Mouse (Mus musculus) CD4-positive, CD25-positive, alpha-beta regulatory T cell, adult 4 months (primary cell): Measurements from ENCODE around the gene Gm13287. TPM values are rescaled to one million over a fixed set of nuclear protein-coding genes. Genes with fewer than 3 reads are reported as not detected.
"Not testable (repeated sequence)": the region's sequence is repeated elsewhere in the genome, so short reads cannot be mapped to it uniquely, and the experiment has no call there.

Experiments
- ATAC-seq: one replicate; pipeline ENCODE4 v1.8.0; 2017
- polyA plus RNA-seq, 2 experiments: library from polyadenylated mRNA; unstranded; fragments of 100-300 nt; shearing (Covaris generic); gene quantifications; one replicate each; pipeline ENCODE4 v1.2.1; 2017

The Gm13287 gene
- not detected for polyA plus RNA-seq

DNA sequence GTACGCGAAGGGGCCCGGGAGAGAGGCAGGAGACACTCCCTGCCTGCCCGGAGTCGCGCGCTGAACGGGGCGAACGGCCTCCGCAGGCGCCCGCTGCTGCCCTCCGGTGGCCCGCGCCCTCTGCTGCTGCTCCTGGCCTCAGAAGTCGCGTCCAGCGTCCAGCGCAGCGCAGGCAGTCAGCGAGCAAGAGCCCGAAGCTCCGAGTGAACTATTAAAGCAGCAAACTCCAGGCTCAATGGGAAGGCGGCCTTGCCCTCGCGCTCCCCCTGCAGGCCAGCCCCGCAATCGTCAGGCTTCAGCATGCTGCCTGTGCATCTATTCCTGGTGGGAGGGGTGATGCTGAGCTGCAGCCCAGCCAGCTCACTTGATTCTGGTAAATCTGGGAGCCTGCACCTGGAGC lies at the start of gene Gm13287:
Gm13287 (plus strand) TSS at position 301 of the 400 bp plus-strand sequence.
- ATAC-seq, result not testable (repeated sequence)

DNA sequence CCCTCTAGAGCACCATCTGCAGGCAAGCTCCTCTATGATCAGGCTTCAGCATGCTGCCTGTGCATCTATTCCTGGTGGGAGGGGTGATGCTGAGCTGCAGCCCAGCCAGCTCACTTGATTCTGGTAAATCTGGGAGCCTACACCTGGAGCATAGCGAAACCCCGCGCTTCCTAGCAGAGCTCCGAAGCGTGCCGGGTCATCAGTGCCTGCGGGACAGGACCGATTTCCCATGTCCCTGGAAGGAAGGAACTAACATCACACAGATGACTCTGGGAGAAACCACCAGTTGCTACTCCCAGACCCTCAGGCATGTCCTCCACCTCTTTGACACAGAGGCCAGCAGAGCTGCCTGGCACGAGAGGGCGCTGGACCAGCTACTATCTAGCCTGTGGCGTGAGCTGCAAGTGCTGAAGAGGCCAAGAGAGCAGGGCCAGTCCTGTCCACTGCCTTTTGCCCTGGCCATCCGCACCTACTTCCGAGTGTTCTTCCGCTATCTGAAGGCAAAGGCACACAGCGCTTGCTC lies 48.2 kb upstream of the Gm13287 start, which contains the start of gene Gm13271:
Gm13271 (plus strand) TSS at position 51 of the 523 bp plus-strand sequence.
- not testable (repeated sequence) for ATAC-seq

DNA sequence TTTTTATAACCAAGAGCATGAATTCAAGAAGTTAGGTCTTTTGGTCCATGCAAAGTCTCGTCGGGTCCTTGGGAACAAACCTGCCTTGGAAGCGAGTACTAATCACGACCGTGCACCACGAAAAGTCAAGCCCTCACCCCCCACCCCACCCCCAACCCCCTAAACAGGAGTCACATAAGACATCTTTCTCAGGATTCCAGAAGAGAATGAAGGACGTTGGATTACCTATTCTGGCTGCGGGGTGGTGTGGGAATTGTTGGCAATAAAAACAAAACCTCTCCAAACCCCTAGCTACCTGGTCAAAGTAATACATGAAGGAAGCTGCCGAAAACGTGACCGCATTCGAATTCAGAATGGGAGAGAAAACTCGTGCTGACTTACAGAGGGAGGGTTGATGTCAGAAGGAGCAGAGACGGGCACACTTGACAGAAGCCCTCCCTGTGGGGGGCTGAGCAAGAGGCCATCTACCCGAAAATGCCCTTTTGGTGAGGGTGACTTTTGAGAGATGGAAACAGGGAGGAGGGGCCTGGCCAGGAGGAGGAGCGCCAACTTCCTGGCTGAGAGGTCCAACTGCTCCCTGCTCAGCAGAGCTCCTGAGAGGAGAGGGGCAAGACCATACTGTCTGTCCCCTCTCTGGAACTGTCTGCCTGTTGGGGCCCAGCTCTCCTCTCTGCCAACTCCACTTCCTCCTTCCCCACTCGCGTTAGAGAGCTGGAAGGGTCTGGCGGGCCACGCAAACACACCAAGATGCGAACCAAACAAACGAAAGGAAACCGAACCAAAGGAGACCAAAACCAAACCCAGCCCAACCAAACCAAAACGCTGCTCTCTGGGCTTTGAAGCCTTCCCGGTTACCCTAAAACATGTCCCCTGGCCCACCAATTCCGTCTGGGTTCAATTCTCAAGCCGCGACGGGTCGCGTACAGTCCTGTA lies 46.2 kb upstream of the Gm13287 start:
- ATAC-seq, result not testable (repeated sequence)

DNA sequence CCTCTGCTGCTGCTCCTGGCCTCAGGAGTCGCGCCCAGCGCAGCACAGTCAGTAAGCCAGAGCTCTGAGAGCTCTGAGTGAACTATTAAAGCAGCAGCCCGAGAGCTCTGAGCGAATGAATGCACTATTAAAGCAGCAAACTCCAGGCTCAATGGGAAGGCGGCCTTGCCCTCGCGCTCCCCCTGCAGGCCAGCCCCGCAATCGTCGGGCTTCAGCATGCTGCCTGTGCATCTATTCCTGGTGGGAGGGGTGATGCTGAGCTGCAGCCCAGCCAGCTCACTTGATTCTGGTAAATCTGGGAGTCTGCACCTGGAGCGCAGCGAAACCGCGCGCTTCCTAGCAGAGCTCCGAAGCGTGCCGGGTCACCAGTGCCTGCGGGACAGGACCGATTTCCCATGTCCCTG lies 45.4 kb upstream of the Gm13287 start:
- ATAC-seq, result peak; percentile 100

DNA sequence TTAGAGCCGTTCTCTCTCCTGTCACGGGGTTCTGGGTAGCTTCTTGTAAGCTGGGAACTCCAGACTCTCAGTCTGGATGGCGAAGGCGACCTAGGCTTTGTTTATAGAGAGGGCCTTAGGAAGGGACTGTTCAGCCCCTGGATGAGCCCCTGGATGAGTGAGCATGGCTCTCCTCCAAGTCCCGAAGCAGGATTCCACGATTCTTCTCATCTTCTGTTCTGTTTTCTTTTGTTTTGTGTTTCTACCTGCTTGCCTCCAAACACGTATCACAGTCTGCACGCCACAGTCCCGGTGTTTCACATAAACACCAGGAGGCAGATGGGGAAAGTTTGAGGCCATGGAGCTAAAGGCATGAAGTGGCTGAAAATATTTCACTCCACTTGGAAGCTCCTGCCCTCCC lies 44.3 kb upstream of the Gm13287 start:
- ATAC-seq, result not testable (repeated sequence)

DNA sequence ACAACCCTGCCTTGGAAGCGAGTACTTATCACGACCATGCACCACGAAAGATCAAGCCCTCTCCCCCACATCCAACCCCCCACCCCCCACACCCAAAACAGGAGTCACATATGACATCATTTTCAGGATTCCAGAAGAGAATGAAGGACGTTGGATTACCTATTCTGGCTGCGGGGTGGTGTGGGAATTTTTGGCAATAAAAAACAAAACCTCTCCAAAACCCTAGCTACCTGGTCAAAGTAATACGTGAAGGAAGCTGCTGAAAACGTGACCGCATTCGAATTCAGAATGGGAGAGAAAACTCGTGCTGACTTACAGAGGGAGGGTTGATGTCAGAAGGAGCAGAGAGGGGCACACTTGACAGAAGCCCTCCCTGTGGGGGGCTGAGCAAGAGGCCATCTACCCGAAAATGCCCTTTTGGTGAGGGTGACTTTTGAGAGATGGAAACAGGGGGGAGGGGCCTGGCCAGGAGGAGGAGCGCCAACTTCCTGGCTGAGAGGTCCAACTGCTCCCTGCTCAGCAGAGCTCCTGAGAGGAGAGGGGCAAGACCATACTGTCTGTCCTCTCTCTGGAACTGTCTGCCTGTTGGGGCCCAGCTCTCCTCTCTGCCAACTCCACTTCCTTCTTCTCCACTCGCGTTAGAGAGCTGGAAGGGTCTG lies 43.3 kb upstream of the Gm13287 start, which contains the start of gene Gm13283:
Gm13283 (plus strand) TSS at position 510 of the 659 bp plus-strand sequence.
- ATAC-seq, result not testable (repeated sequence)

DNA sequence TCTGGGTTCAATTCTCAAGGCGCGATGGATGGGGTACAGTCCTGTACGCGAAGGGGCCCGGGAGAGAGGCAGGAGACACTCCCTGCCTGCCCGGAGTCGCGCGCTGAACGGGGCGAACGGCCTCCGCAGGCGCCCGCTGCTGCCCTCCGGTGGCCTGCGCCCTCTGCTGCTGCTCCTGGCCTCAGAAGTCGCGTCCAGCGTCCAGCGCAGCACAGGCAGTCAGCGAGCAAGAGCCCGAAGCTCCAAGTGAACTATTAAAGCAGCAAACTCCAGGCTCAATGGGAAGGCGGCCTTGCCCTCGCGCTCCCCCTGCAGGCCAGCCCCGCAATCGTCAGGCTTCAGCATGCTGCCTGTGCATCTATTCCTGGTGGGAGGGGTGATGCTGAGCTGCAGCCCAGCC lies 42.6 kb upstream of the Gm13287 start:
- ATAC-seq, result not testable (repeated sequence)

DNA sequence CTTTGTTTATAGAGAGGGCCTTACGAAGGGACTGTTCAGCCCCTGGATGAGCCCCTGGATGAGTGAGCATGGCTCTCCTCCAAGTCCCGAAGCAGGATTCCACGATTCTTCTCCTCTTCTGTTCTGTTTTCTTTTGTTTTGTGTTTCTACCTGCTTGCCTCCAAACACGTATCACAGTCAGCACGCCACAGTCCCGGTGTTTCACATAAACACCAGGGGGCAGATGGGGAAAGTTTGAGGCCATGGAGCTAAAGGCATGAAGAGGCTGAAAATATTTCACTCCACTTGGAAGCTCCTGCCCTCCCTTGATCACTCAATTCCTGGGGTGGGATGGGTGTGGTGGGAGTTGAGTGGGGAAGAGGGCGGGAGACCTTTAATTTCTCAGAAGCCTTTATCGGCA lies 41.3 kb upstream of the Gm13287 start:
- not testable (repeated sequence) for ATAC-seq

DNA sequence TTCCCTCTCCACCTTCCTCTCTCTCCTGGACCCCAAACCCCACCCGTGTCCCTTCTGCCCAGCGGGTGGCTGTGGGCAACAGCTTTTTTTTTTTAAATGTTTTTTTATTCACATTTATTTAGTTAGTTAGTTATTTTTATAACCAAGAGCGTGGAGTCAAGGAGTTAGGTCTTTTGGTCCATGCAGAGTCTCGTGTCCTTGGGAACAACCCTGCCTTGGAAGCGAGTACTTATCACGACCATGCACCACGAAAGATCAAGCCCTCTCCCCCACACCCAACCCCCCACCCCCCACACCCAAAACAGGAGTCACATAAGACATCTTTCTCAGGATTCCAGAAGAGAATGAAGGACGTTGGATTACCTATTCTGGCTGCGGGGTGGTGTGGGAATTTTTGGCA lies 40.7 kb upstream of the Gm13287 start:
- ATAC-seq, result not testable (repeated sequence)

DNA sequence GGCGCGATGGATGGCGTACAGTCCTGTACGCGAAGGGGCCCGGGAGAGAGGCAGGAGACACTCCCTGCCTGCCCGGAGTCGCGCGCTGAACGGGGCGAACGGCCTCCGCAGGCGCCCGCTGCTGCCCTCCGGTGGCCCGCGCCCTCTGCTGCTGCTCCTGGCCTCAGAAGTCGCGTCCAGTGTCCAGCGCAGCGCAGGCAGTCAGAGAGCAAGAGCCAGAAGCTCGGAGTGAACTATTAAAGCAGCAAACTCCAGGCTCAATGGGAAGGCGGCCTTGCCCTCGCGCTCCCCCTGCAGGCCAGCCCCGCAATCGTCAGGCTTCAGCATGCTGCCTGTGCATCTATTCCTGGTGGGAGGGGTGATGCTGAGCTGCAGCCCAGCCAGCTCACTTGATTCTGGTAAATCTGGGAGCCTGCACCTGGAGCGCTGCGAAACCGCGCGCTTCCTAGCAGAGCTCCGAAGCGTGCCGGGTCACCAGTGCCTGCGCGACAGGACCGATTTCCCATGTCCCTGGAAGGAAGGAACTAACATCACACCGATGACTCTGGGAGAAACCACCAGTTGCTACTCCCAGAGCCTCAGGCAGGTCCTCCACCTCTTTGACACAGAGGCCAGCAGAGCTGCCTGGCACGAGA lies 39.6 kb upstream of the Gm13287 start:
- not testable (repeated sequence) for ATAC-seq

DNA sequence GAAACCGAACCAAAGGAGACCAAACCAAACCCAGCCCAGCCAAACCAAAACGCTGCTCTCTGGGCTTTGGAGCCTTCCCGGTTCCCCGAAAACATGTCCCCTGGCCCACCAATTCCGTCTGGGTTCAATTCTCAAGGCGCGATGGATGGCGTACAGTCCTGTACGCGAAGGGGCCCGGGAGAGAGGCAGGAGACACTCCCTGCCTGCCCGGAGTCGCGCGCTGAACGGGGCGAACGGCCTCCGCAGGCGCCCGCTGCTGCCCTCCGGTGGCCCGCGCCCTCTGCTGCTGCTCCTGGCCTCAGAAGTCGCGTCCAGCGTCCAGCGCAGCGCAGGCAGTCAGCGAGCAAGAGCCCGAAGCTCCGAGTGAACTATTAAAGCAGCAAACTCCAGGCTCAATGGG lies 29.5 kb upstream of the Gm13287 start, which contains the start of gene Gm13290:
Gm13290 (plus strand) TSS at position 301 of the 400 bp plus-strand sequence.
- not testable (repeated sequence) for ATAC-seq

DNA sequence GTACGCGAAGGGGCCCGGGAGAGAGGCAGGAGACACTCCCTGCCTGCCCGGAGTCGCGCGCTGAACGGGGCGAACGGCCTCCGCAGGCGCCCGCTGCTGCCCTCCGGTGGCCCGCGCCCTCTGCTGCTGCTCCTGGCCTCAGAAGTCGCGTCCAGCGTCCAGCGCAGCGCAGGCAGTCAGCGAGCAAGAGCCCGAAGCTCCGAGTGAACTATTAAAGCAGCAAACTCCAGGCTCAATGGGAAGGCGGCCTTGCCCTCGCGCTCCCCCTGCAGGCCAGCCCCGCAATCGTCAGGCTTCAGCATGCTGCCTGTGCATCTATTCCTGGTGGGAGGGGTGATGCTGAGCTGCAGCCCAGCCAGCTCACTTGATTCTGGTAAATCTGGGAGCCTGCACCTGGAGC lies 26.4 kb upstream of the Gm13287 start, which contains the start of gene Gm13289:
Gm13289 (plus strand) TSS at position 301 of the 400 bp plus-strand sequence.
- ATAC-seq, result not testable (repeated sequence)

DNA sequence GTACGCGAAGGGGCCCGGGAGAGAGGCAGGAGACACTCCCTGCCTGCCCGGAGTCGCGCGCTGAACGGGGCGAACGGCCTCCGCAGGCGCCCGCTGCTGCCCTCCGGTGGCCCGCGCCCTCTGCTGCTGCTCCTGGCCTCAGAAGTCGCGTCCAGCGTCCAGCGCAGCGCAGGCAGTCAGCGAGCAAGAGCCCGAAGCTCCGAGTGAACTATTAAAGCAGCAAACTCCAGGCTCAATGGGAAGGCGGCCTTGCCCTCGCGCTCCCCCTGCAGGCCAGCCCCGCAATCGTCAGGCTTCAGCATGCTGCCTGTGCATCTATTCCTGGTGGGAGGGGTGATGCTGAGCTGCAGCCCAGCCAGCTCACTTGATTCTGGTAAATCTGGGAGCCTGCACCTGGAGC lies 23.5 kb upstream of the Gm13287 start, which contains the start of gene Gm13272:
Gm13272 (plus strand) TSS at position 301 of the 400 bp plus-strand sequence.
- not testable (repeated sequence) for ATAC-seq

DNA sequence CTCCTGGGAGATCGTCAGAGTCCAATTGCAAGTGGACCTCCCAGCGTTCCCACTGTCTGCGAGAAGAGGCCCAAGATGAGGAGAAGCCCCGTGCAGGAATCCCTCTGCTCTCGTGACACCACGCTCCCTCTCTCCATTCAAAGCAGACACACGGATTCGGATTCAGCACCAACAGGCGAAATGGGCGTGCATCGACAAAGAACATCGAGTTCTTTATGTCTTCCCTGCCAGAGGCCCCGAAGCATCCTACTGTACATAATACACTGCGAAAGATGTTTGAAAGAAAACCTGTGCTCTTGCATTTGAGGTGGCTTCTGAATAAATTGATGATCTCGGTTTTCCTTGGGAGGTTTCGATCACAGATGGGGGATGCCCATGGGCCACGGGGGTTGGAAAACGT lies 22.7 kb upstream of the Gm13287 start:
- not testable (repeated sequence) for ATAC-seq

DNA sequence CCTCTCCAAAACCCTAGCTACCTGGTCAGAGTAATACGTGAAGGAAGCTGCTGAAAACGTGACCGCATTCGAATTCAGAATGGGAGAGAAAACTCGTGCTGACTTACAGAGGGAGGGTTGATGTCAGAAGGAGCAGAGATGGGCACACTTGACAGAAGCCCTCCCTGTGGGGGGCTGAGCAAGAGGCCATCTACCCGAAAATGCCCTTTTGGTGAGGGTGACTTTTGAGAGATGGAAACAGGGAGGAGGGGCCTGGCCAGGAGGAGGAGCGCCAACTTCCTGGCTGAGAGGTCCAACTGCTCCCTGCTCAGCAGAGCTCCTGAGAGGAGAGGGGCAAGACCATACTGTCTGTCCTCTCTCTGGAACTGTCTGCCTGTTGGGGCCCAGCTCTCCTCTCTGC lies 21.2 kb upstream of the Gm13287 start, which contains the start of gene Ifnz:
Ifnz (plus strand) TSS at position 301 of the 400 bp plus-strand sequence.
- not testable (repeated sequence) for ATAC-seq

DNA sequence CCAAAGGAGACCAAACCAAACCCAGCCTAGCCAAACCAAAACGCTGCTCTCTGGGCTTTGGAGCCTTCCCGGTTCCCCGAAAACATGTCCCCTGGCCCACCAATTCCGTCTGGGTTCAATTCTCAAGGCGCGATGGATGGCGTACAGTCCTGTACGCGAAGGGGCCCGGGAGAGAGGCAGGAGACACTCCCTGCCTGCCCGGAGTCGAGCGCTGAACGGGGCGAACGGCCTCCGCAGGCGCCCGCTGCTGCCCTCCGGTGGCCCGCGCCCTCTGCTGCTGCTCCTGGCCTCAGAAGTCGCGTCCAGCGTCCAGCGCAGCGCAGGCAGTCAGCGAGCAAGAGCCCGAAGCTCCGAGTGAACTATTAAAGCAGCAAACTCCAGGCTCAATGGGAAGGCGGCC lies 20.7 kb upstream of the Gm13287 start:
- not testable (repeated sequence) for ATAC-seq

DNA sequence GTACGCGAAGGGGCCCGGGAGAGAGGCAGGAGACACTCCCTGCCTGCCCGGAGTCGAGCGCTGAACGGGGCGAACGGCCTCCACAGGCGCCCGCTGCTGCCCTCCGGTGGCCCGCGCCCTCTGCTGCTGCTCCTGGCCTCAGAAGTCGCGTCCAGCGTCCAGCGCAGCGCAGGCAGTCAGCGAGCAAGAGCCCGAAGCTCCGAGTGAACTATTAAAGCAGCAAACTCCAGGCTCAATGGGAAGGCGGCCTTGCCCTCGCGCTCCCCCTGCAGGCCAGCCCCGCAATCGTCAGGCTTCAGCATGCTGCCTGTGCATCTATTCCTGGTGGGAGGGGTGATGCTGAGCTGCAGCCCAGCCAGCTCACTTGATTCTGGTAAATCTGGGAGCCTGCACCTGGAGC lies 17.6 kb upstream of the Gm13287 start, which contains the start of gene Gm13276:
Gm13276 (plus strand) TSS at position 301 of the 400 bp plus-strand sequence.
- not testable (repeated sequence) for ATAC-seq

DNA sequence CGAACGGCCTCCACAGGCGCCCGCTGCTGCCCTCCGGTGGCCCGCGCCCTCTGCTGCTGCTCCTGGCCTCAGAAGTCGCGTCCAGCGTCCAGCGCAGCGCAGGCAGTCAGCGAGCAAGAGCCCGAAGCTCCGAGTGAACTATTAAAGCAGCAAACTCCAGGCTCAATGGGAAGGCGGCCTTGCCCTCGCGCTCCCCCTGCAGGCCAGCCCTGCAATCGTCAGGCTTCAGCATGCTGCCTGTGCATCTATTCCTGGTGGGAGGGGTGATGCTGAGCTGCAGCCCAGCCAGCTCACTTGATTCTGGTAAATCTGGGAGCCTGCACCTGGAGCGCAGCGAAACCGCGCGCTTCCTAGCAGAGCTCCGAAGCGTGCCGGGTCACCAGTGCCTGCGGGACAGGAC lies 14.7 kb upstream of the Gm13287 start, which contains the start of gene Gm13277:
Gm13277 (plus strand) TSS at position 231 of the 400 bp plus-strand sequence.
- ATAC-seq, result not testable (repeated sequence)

DNA sequence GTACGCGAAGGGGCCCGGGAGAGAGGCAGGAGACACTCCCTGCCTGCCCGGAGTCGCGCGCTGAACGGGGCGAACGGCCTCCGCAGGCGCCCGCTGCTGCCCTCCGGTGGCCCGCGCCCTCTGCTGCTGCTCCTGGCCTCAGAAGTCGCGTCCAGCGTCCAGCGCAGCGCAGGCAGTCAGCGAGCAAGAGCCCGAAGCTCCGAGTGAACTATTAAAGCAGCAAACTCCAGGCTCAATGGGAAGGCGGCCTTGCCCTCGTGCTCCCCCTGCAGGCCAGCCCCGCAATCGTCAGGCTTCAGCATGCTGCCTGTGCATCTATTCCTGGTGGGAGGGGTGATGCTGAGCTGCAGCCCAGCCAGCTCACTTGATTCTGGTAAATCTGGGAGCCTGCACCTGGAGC lies 11.8 kb upstream of the Gm13287 start, which contains the start of gene Gm13278:
Gm13278 (plus strand) TSS at position 301 of the 400 bp plus-strand sequence.
- not testable (repeated sequence) for ATAC-seq

DNA sequence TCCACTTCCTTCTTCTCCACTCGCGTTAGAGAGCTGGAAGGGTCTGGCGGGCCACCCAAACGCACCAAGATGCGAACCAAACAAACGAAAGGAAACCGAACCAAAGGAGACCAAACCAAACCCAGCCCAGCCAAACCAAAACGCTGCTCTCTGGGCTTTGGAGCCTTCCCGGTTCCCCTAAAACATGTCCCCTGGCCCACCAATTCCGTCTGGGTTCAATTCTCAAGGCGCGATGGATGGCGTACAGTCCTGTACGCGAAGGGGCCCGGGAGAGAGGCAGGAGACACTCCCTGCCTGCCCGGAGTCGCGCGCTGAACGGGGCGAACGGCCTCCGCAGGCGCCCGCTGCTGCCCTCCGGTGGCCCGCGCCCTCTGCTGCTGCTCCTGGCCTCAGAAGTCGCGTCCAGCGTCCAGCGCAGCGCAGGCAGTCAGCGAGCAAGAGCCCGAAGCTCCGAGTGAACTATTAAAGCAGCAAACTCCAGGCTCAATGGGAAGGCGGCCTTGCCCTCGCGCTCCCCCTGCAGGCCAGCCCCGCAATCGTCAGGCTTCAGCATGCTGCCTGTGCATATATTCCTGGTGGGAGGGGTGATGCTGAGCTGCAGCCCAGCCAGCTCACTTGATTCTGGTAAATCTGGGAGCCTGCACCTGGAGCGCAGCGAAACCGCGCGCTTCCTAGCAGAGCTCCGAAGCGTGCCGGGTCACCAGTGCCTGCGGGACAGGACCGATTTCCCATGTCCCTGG lies 8.9 kb upstream of the Gm13287 start, which contains the start of gene Gm13275:
Gm13275 (plus strand) TSS at position 552 of the 740 bp plus-strand sequence.
- not testable (repeated sequence) for ATAC-seq

DNA sequence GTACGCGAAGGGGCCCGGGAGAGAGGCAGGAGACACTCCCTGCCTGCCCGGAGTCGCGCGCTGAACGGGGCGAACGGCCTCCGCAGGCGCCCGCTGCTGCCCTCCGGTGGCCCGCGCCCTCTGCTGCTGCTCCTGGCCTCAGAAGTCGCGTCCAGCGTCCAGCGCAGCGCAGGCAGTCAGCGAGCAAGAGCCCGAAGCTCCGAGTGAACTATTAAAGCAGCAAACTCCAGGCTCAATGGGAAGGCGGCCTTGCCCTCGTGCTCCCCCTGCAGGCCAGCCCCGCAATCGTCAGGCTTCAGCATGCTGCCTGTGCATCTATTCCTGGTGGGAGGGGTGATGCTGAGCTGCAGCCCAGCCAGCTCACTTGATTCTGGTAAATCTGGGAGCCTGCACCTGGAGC lies 6.0 kb upstream of the Gm13287 start, which contains the start of gene Gm13279:
Gm13279 (plus strand) TSS at position 301 of the 400 bp plus-strand sequence.
- ATAC-seq, result not testable (repeated sequence)
